Mouse (Mus musculus) E14TG2a.4 (cell line): Measurements from ENCODE around the gene Slc27a1.

ENCODE experiments used
- H3K27me3 ChIP-seq: 2 replicates; pipeline ENCODE4 v1.6.1; 2014; ENCODE audit warnings: low read length, control low read depth; ENCODE audit not compliant: insufficient read depth
- H3K36me3 ChIP-seq: 2 replicates; pipeline ENCODE4 v1.6.1; 2014; ENCODE audit warnings: low read length, control low read depth; ENCODE audit not compliant: insufficient read depth
- H3K4me1 ChIP-seq: replicated peaks from 2 replicates; pipeline ENCODE4 v1.6.1; 2014; ENCODE audit warnings: low read depth, low read length, control low read depth
- H3K4me3 ChIP-seq: replicated peaks from 2 replicates; pipeline ENCODE4 v1.5.1; 2014; ENCODE audit warnings: mild to moderate bottlenecking, low read length
- H3K9me3 ChIP-seq: 2 replicates; pipeline ENCODE4 v1.6.1; 2014; ENCODE audit warnings: low read length, control low read depth
- CTCF ChIP-seq: conservative IDR thresholded peaks from 2 replicates; pipeline ENCODE4 v1.5.1; 2014; ENCODE audit warnings: low read length
- NANOG ChIP-seq: IDR thresholded peaks from 2 replicates; pipeline ENCODE4 v1.6.1; 2014; ENCODE audit warnings: borderline replicate concordance, low read length, mixed read lengths
- POU5F1 ChIP-seq: IDR thresholded peaks from 2 replicates; pipeline ENCODE4 v1.6.1; 2014; ENCODE audit warnings: low read length, borderline replicate concordance

The Slc27a1 gene

GRCm38 (mm10) chr8:71596798-71597197 is 28.1 kb downstream of the Slc27a1 start:
- Histone ChIP-seq H3K27me3 (peaks cover 39% of the 10 kb centered on the region), H3K9me3 (no peaks in the 10 kb centered on the region), H3K4me1 (peaks cover 42% of the 10 kb centered on the region), H3K36me3 (peaks cover 52% of the 10 kb centered on the region), H3K4me3 (no peak overlapping the region)
- no peak for TF ChIP-seq NANOG
- no peak for TF ChIP-seq POU5F1
- no peak for TF ChIP-seq CTCF

- H3K9me3 ChIP-seq: no peaks in the 10 kb centered on the region
- H3K27me3 ChIP-seq: peaks cover 45% of the 10 kb centered on the region
- H3K4me1 ChIP-seq: peaks cover 46% of the 10 kb centered on the region
- H3K36me3 ChIP-seq: peaks cover 52% of the 10 kb centered on the region
- TF ChIP-seq CTCF (no peak), POU5F1 (no peak)
- no peak within 1 kb of the TSS for H3K4me3 ChIP-seq
Measured at GRCm38 (mm10) chr8:71597451-71597850, 28.8 kb downstream of the Slc27a1 start, which contains the start of gene Fam129c. Fam129c (plus strand) TSS chr8:71597648.

- TF ChIP-seq NANOG (no peak), CTCF (no peak), POU5F1 (no peak)
- no peaks in the 10 kb centered on the region for H3K9me3 ChIP-seq
- peaks cover 48% of the 10 kb centered on the region for H3K27me3 ChIP-seq
- H3K4me1 ChIP-seq: peaks cover 46% of the 10 kb centered on the region
- peaks cover 48% of the 10 kb centered on the region for H3K36me3 ChIP-seq
- no peak overlapping the region for H3K4me3 ChIP-seq
Measured at GRCm38 (mm10) chr8:71598375-71598774, 29.7 kb downstream of the Slc27a1 start.

GRCm38 (mm10) chr8:71598841-71599240 is 30.2 kb downstream of the Slc27a1 start:
- peaks cover 49% of the 10 kb centered on the region for H3K27me3 ChIP-seq
- no peaks in the 10 kb centered on the region for H3K9me3 ChIP-seq
- no peak for TF ChIP-seq NANOG
- peaks cover 48% of the 10 kb centered on the region for H3K36me3 ChIP-seq
- peaks cover 47% of the 10 kb centered on the region for H3K4me1 ChIP-seq
- H3K4me3 ChIP-seq: no peak overlapping the region

- Histone ChIP-seq H3K36me3 (peaks cover 50% of the 10 kb centered on the region), H3K4me1 (peaks cover 31% of the 10 kb centered on the region), H3K27me3 (peaks cover 49% of the 10 kb centered on the region), H3K4me3 (peak overlapping the region; percentile 81), H3K9me3 (no peaks in the 10 kb centered on the region)
- no peak for TF ChIP-seq NANOG
- no peak for TF ChIP-seq CTCF
- TF ChIP-seq POU5F1: no peak
Measured at GRCm38 (mm10) chr8:71601939-71602665, 33.4 kb downstream of the Slc27a1 start.

GRCm38 (mm10) chr8:71602666-71603334 is 34.1 kb downstream of the Slc27a1 start:
- TF ChIP-seq CTCF: no peak
- no peak for TF ChIP-seq POU5F1
- TF ChIP-seq NANOG: no peak
- Histone ChIP-seq H3K9me3 (no peaks in the 10 kb centered on the region), H3K27me3 (peaks cover 44% of the 10 kb centered on the region), H3K4me1 (peaks cover 30% of the 10 kb centered on the region), H3K4me3 (peak overlapping the region; percentile 81), H3K36me3 (peaks cover 55% of the 10 kb centered on the region)

GRCm38 (mm10) chr8:71604021-71604420 is 35.3 kb downstream of the Slc27a1 start:
- H3K27me3 ChIP-seq: peaks cover 35% of the 10 kb centered on the region
- no peaks in the 10 kb centered on the region for H3K9me3 ChIP-seq
- no peak overlapping the region for H3K4me3 ChIP-seq
- TF ChIP-seq NANOG: no peak
- no peak for TF ChIP-seq CTCF
- no peak for TF ChIP-seq POU5F1
- H3K4me1 ChIP-seq: peaks cover 31% of the 10 kb centered on the region
- H3K36me3 ChIP-seq: peaks cover 52% of the 10 kb centered on the region

- Histone ChIP-seq H3K9me3 (no peaks in the 10 kb centered on the region), H3K4me3 (peak within 1 kb of the TSS; percentile 98)
- TF ChIP-seq NANOG: no peak
- no peak for TF ChIP-seq POU5F1
- TF ChIP-seq CTCF: no peak
Measured at GRCm38 (mm10) chr8:71610822-71611651, 42.4 kb downstream of the Slc27a1 start, which contains the start of gene Colgalt1. Colgalt1 (plus strand) TSS chr8:71610998.

More at GRCm38 (mm10) chr8:71610822-71611651, 42.4 kb downstream of the Slc27a1 start, which contains the start of gene Colgalt1:
- Histone ChIP-seq H3K27me3 (no peaks in the 10 kb centered on the region), H3K4me1 (peaks cover 45% of the 10 kb centered on the region), H3K36me3 (peaks cover 48% of the 10 kb centered on the region)
